Mouse (Mus musculus): ENCODE data around the gene Esm1. TPM values are rescaled to one million over a fixed set of nuclear protein-coding genes. Genes with fewer than 3 reads are reported as not detected.

Esm1 gene
- polyA plus RNA-seq, 1 experiment from 2014 or later, result 0.65 TPM

GRCm38 (mm10) chr13:113201631-113202030 lies 7.8 kb upstream of the Esm1 start:
- H3K9ac ChIP-seq, result no peak overlapping the region
- 67% methylated on average over 2 of the region's 2 CpGs for WGBS (ENCODE audit: insufficient replicate concordance)

GRCm38 (mm10) chr13:113202184-113202583 lies 7.3 kb upstream of the Esm1 start:
- H3K27me3 ChIP-seq, result no peaks in the 10 kb centered on the region
- H3K9me3 ChIP-seq (replicated peaks), result no peaks in the 10 kb centered on the region
- H3K4me1 ChIP-seq (replicated peaks), result no peaks in the 10 kb centered on the region
- H3K9ac ChIP-seq, result no peak overlapping the region
- H3K4me3 ChIP-seq (replicated peaks), result no peak overlapping the region
- no peak overlapping the region for H3K4me2 ChIP-seq
- DNase-seq, result no peak
- 49% methylated on average over 4 of the region's 4 CpGs for WGBS (ENCODE audit: insufficient replicate concordance)
- no peak for ATAC-seq (ENCODE audit: low read depth)
- H3K36me3 ChIP-seq, result no peaks in the 10 kb centered on the region
- no peak overlapping the region for H3K27ac ChIP-seq

More at GRCm38 (mm10) chr13:113201631-113202030, 7.8 kb upstream of the Esm1 start:
- Histone ChIP-seq H3K27me3 (no peaks in the 10 kb centered on the region), H3K36me3 (no peaks in the 10 kb centered on the region), H3K9me3 (replicated peaks) (no peaks in the 10 kb centered on the region), H3K4me1 (replicated peaks) (no peaks in the 10 kb centered on the region), H3K4me3 (replicated peaks) (no peak overlapping the region), H3K27ac (no peak overlapping the region), H3K4me2 (no peak overlapping the region)
- DNase-seq (no peak), ATAC-seq (ENCODE audit: low read depth) (no peak)

GRCm38 (mm10) chr13:113203146-113203545 lies 6.3 kb upstream of the Esm1 start:
- no peaks in the 10 kb centered on the region for H3K36me3 ChIP-seq
- H3K27me3 ChIP-seq, result no peaks in the 10 kb centered on the region
- H3K27ac ChIP-seq, result no peak overlapping the region
- H3K9me3 ChIP-seq (replicated peaks), result no peaks in the 10 kb centered on the region
- no peak for DNase-seq
- no peak for ATAC-seq (ENCODE audit: low read depth)
- no peak overlapping the region for H3K9ac ChIP-seq
- no peaks in the 10 kb centered on the region for H3K4me1 ChIP-seq (replicated peaks)
- WGBS (ENCODE audit: insufficient replicate concordance), result 57% methylated on average over 5 of the region's 5 CpGs
- H3K4me2 ChIP-seq, result no peak overlapping the region
- H3K4me3 ChIP-seq (replicated peaks), result no peak overlapping the region

GRCm38 (mm10) chr13:113205346-113205745 lies 4.1 kb upstream of the Esm1 start:
- H3K4me2 ChIP-seq, result no peak overlapping the region
- H3K9me3 ChIP-seq (replicated peaks), result no peaks in the 10 kb centered on the region
- H3K36me3 ChIP-seq, result no peaks in the 10 kb centered on the region
- H3K4me3 ChIP-seq (replicated peaks), result no peak overlapping the region
- no peak overlapping the region for H3K9ac ChIP-seq
- 0 out of 2 replicates have a peak, but pooled peaks cover 3% of the 10 kb centered on the region for H3K4me1 ChIP-seq (replicated peaks)
- DNase-seq (no peak), ATAC-seq (ENCODE audit: low read depth) (no peak)
- H3K27ac ChIP-seq, result no peak overlapping the region
- WGBS (ENCODE audit: insufficient replicate concordance), result 68% methylated on average over 5 of the region's 5 CpGs
- H3K27me3 ChIP-seq, result peaks cover 9% of the 10 kb centered on the region

GRCm38 (mm10) chr13:113211345-113211744 lies 1.9 kb downstream of the Esm1 start:
- Histone ChIP-seq H3K27me3 (peaks cover 11% of the 10 kb centered on the region), H3K9me3 (replicated peaks) (no peaks in the 10 kb centered on the region), H3K4me1 (replicated peaks) (peaks cover 10% of the 10 kb centered on the region; the same call in 1 of the 2 replicates), H3K4me2 (no peak overlapping the region), H3K27ac (no peak overlapping the region), H3K9ac (no peak overlapping the region), H3K4me3 (replicated peaks) (no peak overlapping the region), H3K36me3 (no peaks in the 10 kb centered on the region)
- 16% methylated on average over 15 of the region's 15 CpGs for WGBS (ENCODE audit: insufficient replicate concordance)
- no peak for ATAC-seq (ENCODE audit: low read depth)
- no peak for DNase-seq

GRCm38 (mm10) chr13:113212401-113212800 lies 2.9 kb downstream of the Esm1 start:
- Histone ChIP-seq H3K9me3 (replicated peaks) (no peaks in the 10 kb centered on the region), H3K9ac (no peak overlapping the region), H3K4me1 (replicated peaks) (peaks cover 10% of the 10 kb centered on the region; the same call in 1 of the 2 replicates), H3K27ac (no peak overlapping the region), H3K4me3 (replicated peaks) (no peak overlapping the region), H3K4me2 (no peak overlapping the region), H3K36me3 (no peaks in the 10 kb centered on the region), H3K27me3 (peaks cover 11% of the 10 kb centered on the region)
- ATAC-seq (ENCODE audit: low read depth) (peak; percentile 82), DNase-seq (no peak)
- WGBS (ENCODE audit: insufficient replicate concordance), result 15% methylated on average over 3 of the region's 3 CpGs

- ATAC-seq (ENCODE audit: low read depth) (no peak), DNase-seq (no peak)
- no peaks in the 10 kb centered on the region for H3K36me3 ChIP-seq
- no peak overlapping the region for H3K4me3 ChIP-seq (replicated peaks)
- peaks cover 10% of the 10 kb centered on the region; the same call in 1 of the 2 replicates for H3K4me1 ChIP-seq (replicated peaks)
- no peaks in the 10 kb centered on the region for H3K9me3 ChIP-seq (replicated peaks)
- peaks cover 11% of the 10 kb centered on the region for H3K27me3 ChIP-seq
- H3K27ac ChIP-seq, result no peak overlapping the region
- no peak overlapping the region for H3K4me2 ChIP-seq
- no peak overlapping the region for H3K9ac ChIP-seq
- WGBS (ENCODE audit: insufficient replicate concordance), result 91% methylated on average over 3 of the region's 3 CpGs
These were observed 4.4 kb downstream of the Esm1 start for GRCm38 (mm10) chr13:113213865-113214264.

GRCm38 (mm10) chr13:113221851-113222250 lies 12.4 kb downstream of the Esm1 start:
- no peak overlapping the region for H3K9ac ChIP-seq
- H3K4me1 ChIP-seq (replicated peaks), result no peaks in the 10 kb centered on the region
- no peak overlapping the region for H3K4me2 ChIP-seq
- H3K36me3 ChIP-seq, result no peaks in the 10 kb centered on the region
- 40% methylated on average over 6 of the region's 6 CpGs for WGBS (ENCODE audit: insufficient replicate concordance)
- DNase-seq, result no peak
- no peak for ATAC-seq (ENCODE audit: low read depth)
- no peaks in the 10 kb centered on the region for H3K27me3 ChIP-seq
- H3K9me3 ChIP-seq (replicated peaks), result no peaks in the 10 kb centered on the region
- H3K4me3 ChIP-seq (replicated peaks), result no peak overlapping the region
- H3K27ac ChIP-seq, result no peak overlapping the region

- H3K36me3 ChIP-seq, result no peaks in the 10 kb centered on the region
- no peak overlapping the region for H3K9ac ChIP-seq
- H3K4me2 ChIP-seq, result no peak overlapping the region
- H3K4me1 ChIP-seq (replicated peaks), result no peaks in the 10 kb centered on the region
- H3K27ac ChIP-seq, result no peak overlapping the region
- 36% methylated on average over 2 of the region's 2 CpGs for WGBS (ENCODE audit: insufficient replicate concordance)
- no peak overlapping the region for H3K4me3 ChIP-seq (replicated peaks)
- ATAC-seq (ENCODE audit: low read depth), result no peak
- no peaks in the 10 kb centered on the region for H3K9me3 ChIP-seq (replicated peaks)
- DNase-seq, result no peak
- no peaks in the 10 kb centered on the region for H3K27me3 ChIP-seq
These were observed 14.6 kb downstream of the Esm1 start for GRCm38 (mm10) chr13:113224105-113224504.

GRCm38 (mm10) chr13:113225811-113226210 lies 16.4 kb downstream of the Esm1 start, which contains the start of gene Gzmk:
TSS of gene Gzmk (minus strand) at chr13:113225908.
- Histone ChIP-seq H3K36me3 (no peaks in the 10 kb centered on the region), H3K9ac (no peak within 1 kb of the TSS), H3K27ac (no peak within 1 kb of the TSS), H3K9me3 (replicated peaks) (no peaks in the 10 kb centered on the region), H3K27me3 (no peaks in the 10 kb centered on the region), H3K4me2 (no peak within 1 kb of the TSS), H3K4me1 (replicated peaks) (no peaks in the 10 kb centered on the region), H3K4me3 (replicated peaks) (no peak within 1 kb of the TSS)
- 50% methylated on average over 7 of the region's 7 CpGs for WGBS (ENCODE audit: insufficient replicate concordance)
- ATAC-seq (ENCODE audit: low read depth), result no peak
- DNase-seq, result no peak

- 35% methylated on average over 4 of the region's 4 CpGs for WGBS (ENCODE audit: insufficient replicate concordance)
- H3K27ac ChIP-seq, result no peak overlapping the region
- H3K4me1 ChIP-seq (replicated peaks), result no peaks in the 10 kb centered on the region
- no peak overlapping the region for H3K4me3 ChIP-seq (replicated peaks)
- H3K9me3 ChIP-seq (replicated peaks), result no peaks in the 10 kb centered on the region
- H3K27me3 ChIP-seq, result no peaks in the 10 kb centered on the region
- no peak overlapping the region for H3K9ac ChIP-seq
- H3K36me3 ChIP-seq, result no peaks in the 10 kb centered on the region
- no peak overlapping the region for H3K4me2 ChIP-seq
- ATAC-seq (ENCODE audit: low read depth), result no peak
- no peak for DNase-seq
These were observed 17.6 kb downstream of the Esm1 start for GRCm38 (mm10) chr13:113227076-113227475.

GRCm38 (mm10) chr13:113227666-113228463 lies 18.4 kb downstream of the Esm1 start:
- H3K9ac ChIP-seq, result no peak overlapping the region
- no peaks in the 10 kb centered on the region for H3K27me3 ChIP-seq
- no peaks in the 10 kb centered on the region for H3K36me3 ChIP-seq
- no peak overlapping the region for H3K27ac ChIP-seq
- ATAC-seq (ENCODE audit: low read depth) (no peak), DNase-seq (no peak)
- no peaks in the 10 kb centered on the region for H3K9me3 ChIP-seq (replicated peaks)
- H3K4me3 ChIP-seq (replicated peaks), result no peak overlapping the region
- H3K4me1 ChIP-seq (replicated peaks), result no peaks in the 10 kb centered on the region
- WGBS (ENCODE audit: insufficient replicate concordance), result 74% methylated on average over 17 of the region's 17 CpGs
- no peak overlapping the region for H3K4me2 ChIP-seq

All from liver, embryonic 13.5 days (tissue).